Mouse (Mus musculus) midbrain, embryonic 13.5 days (tissue): ENCODE measurements around the gene Stra6. TPM values are rescaled to one million over a fixed set of nuclear protein-coding genes. Genes with fewer than 3 reads are reported as not detected.

Source experiments
- ATAC-seq: fragments of 200-750 bp; cut with Nextera tagmentation; 2 replicates; pipeline ENCODE4 v1.8.0; 2017; ENCODE audit warnings: mild to moderate bottlenecking, moderate TSS enrichment, moderate library complexity
- H3K27ac ChIP-seq: fragments of 300-500 bp; sonication (generic); 2 replicates; pipeline ENCODE4 v1.5.1; 2015; ENCODE audit warnings: inconsistent platforms, mild to moderate bottlenecking, moderate library complexity
- H3K27me3 ChIP-seq: fragments of 300-500 bp; sonication (generic); 2 replicates; pipeline ENCODE4 v1.6.1; 2015; ENCODE audit warnings: mild to moderate bottlenecking, inconsistent platforms
- H3K36me3 ChIP-seq: fragments of 300-500 bp; sonication (generic); 2 replicates; pipeline ENCODE4 v1.6.1; 2015; ENCODE audit warnings: mild to moderate bottlenecking, inconsistent platforms
- H3K4me1 ChIP-seq: fragments of 300-500 bp; sonication (generic); replicated peaks from 2 replicates; pipeline ENCODE4 v1.6.1; 2015; ENCODE audit warnings: inconsistent platforms
- H3K4me2 ChIP-seq: fragments of 300-500 bp; sonication (generic); replicated peaks from 2 replicates; pipeline ENCODE4 v1.6.1; 2015; ENCODE audit warnings: moderate library complexity, mild to moderate bottlenecking, inconsistent platforms
- H3K4me3 ChIP-seq: fragments of 300-500 bp; sonication (generic); replicated peaks from 2 replicates; pipeline ENCODE4 v1.5.1; 2015; ENCODE audit warnings: mild to moderate bottlenecking, inconsistent platforms
- H3K9ac ChIP-seq: fragments of 300-500 bp; sonication (generic); replicated peaks from 2 replicates; pipeline ENCODE4 v1.6.1; 2015; ENCODE audit warnings: mild to moderate bottlenecking, inconsistent platforms
- H3K9me3 ChIP-seq: fragments of 300-500 bp; sonication (generic); 2 replicates; pipeline ENCODE4 v1.6.1; 2016; ENCODE audit warnings: mild to moderate bottlenecking, inconsistent platforms
- WGBS: fragments of 180-500 bp; shearing (Covaris S2); methylation state at CpG from one replicate; pipeline ENCODE4 v1.1.7; 2015; 5-methylcytosine and 5-hydroxymethylcytosine counted together
- polyA plus RNA-seq: library from polyadenylated mRNA; unstranded; fragments of >200 nt; fragmentation: Nextera tagmentation; extraction: Ambion mirVana; gene quantifications from 2 replicates; pipeline ENCODE4 v1.2.1, GENCODE M21; 2015

The Stra6 gene
- polyA plus RNA-seq = 8.1 and 9.9 TPM in 2 replicates

DNA sequence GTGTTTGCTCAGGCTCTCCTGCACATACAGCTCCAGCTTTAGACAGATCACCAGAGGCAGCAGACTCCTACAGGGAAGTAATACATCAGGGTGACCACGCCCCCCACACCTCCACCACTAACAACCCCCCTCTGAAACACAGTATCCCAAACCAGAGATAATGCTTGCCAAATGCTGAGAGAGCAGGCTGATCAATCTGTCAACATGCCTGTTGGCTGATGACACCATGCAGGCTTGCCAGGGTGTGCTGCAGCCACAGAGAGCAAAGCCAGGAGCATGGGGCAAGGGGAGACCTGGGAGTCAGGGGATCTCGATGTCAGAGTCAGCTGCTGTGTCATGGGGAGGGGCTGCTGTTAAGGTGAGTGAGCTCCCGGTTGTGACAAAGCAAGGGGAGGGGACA, at the start of gene Stra6:
Gene Stra6 (plus strand): TSS at position 258 of the 400 bp plus-strand sequence.
- Histone ChIP-seq H3K27me3 (no peaks in the 10 kb centered on the region; the same call in 1 of the 2 replicates), H3K9ac (0 out of 2 replicates have a peak within 1 kb of the TSS, but pooled peaks have one; percentile 12), H3K4me3 (no peak within 1 kb of the TSS), H3K4me1 (peaks cover 86% of the 10 kb centered on the region), H3K4me2 (no peak within 1 kb of the TSS), H3K36me3 (no peaks in the 10 kb centered on the region), H3K27ac (peak within 1 kb of the TSS; percentile 89), H3K9me3 (no peaks in the 10 kb centered on the region)
- WGBS = 38% methylated on average over 3 of the region's 3 CpGs
- no peak for ATAC-seq

DNA sequence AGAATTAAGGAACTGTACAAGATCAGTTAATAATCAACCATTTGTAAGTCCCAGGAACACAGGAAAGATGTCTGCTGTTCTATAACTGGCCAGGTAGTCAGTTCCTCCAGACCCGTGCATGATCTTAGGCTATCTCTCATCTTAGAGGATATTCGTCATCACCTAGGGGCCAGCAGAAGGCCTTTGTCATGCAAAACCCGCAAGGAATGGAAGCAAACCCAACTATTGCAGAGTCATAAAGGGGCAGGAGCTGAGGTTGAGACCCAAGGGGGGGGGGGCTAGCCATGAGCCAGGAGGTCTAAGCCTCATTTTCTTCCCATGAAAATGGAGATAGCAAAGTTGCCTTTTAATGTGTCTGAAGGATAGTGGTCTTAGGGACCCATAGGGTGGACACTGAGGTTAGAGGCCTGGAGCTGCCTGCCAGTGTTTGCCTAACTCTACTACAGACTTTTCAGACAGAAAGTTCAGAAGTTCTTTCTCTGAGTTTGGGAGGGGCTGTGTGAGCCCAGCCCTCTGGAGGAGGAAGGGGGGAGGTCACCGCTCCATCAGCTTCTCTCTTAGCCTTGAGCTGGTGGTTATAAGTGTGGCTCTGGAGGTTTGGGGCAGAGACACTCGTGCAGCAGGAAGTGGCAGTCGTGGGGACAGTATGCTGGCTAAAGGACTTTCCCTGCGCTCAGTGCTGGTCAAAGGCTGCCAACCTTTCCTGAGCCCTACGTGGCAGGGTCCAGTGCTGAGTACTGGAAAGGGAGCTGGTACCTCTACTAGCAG, 49.0 kb upstream of the Stra6 start:
- Histone ChIP-seq H3K9ac (no peak overlapping the region), H3K4me1 (peaks cover 1% of the 10 kb centered on the region; the same call in 1 of the 2 replicates), H3K9me3 (no peaks in the 10 kb centered on the region), H3K36me3 (no peaks in the 10 kb centered on the region), H3K4me3 (no peak overlapping the region), H3K27me3 (no peaks in the 10 kb centered on the region), H3K27ac (no peak overlapping the region), H3K4me2 (no peak overlapping the region)
- no peak for ATAC-seq
- 65% methylated on average over 8 of the region's 8 CpGs for WGBS

DNA sequence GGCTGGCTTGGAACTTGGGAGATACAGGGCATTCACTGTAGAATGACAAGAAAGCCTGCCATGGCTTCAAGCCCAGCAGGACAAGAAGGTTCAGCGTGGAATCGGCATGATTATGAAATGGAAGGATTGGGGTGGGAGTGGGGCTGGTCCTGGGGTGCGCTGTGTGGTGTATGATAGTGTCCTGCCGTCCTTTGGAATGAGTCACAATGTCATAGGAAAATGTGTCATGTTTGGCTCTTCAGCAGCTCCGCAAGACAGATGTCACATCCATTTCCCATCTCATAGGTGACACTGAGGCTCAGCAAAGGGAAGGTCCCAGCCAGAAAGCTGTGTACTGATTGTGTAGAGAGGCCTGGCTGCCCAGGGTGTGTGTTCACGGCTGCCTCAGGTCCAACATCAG, 47.7 kb upstream of the Stra6 start:
- Histone ChIP-seq H3K36me3 (no peaks in the 10 kb centered on the region), H3K4me3 (no peak overlapping the region), H3K27me3 (no peaks in the 10 kb centered on the region; the same call in 1 of the 2 replicates), H3K27ac (no peak overlapping the region), H3K4me2 (no peak overlapping the region), H3K9ac (no peak overlapping the region), H3K4me1 (no peaks in the 10 kb centered on the region), H3K9me3 (no peaks in the 10 kb centered on the region)
- ATAC-seq = no peak
- 89% methylated on average over 6 of the region's 6 CpGs for WGBS

DNA sequence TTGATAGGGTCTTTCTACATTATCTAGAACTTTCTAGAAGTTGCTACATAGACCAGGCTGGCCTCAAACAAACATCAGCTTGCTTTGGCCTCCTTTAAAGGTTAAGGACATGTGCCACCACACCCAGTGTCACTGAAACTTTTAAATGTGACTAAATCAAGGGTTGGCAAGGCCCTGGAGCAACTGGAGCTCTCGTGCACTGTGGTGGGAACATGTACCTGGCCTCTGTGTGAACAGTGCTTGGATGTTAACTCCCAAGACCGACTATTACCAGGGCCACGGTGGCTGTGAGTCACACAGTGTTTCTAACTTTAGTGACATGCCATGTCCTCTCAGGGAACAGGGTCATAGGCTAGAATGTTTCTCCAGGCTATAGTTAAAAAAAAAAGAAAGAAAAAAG, 46.6 kb upstream of the Stra6 start:
- no peak overlapping the region for H3K9ac ChIP-seq
- WGBS = 82% methylated on average over 3 of the region's 3 CpGs
- no peak for ATAC-seq
- no peaks in the 10 kb centered on the region for H3K36me3 ChIP-seq
- H3K9me3 ChIP-seq = no peaks in the 10 kb centered on the region
- no peaks in the 10 kb centered on the region; the same call in 1 of the 2 replicates for H3K27me3 ChIP-seq
- H3K27ac ChIP-seq = no peak overlapping the region
- no peaks in the 10 kb centered on the region for H3K4me1 ChIP-seq
- H3K4me3 ChIP-seq = no peak overlapping the region
- H3K4me2 ChIP-seq = no peak overlapping the region

DNA sequence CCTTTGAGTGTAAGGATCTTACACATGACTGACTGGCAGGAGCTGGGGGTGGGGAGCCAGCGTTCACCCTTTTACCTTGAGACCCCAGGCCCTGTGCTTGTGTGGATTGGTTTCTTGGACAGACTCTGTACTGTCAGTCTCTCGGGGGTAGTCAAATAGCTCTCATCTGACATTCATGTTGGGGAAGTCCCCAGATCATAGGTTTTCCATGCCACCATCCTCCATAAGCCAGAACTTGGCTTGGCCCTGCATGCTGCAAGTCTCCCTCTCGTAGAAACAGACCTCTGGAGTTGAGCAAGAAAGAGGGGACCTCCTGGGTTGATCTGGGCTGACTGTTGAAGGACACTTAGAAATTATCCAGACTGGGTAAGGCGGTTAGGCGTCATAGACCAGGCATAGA, 45.2 kb upstream of the Stra6 start:
- Histone ChIP-seq H3K4me2 (no peak overlapping the region), H3K4me3 (no peak overlapping the region), H3K27me3 (no peaks in the 10 kb centered on the region; the same call in 1 of the 2 replicates), H3K4me1 (no peaks in the 10 kb centered on the region), H3K27ac (no peak overlapping the region), H3K9me3 (no peaks in the 10 kb centered on the region), H3K36me3 (no peaks in the 10 kb centered on the region), H3K9ac (no peak overlapping the region)
- ATAC-seq = no peak
- 88% methylated on average over 5 of the region's 5 CpGs for WGBS

DNA sequence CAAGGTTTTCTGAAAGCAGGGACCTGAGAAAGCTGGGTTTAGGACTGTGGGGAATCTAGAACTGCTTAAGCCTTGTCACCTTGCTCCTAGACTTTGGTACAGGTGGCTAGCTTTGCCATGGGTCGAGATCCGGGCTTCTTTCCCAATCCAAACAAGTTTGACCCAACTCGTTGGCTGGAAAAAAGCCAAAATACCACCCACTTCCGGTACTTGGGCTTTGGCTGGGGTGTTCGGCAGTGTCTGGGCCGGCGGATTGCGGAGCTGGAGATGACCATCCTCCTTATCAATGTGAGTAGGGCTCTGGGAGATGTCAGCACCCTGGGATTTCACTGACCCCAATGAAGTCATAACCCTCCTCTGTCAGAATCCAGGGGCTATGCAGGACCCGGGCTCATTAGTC, 37.6 kb upstream of the Stra6 start:
- Histone ChIP-seq H3K36me3 (no peaks in the 10 kb centered on the region), H3K9ac (no peak overlapping the region), H3K27me3 (no peaks in the 10 kb centered on the region; the same call in 1 of the 2 replicates), H3K27ac (no peak overlapping the region), H3K4me1 (no peaks in the 10 kb centered on the region), H3K4me3 (no peak overlapping the region), H3K9me3 (no peaks in the 10 kb centered on the region), H3K4me2 (no peak overlapping the region)
- WGBS = 89% methylated on average over 9 of the region's 9 CpGs
- ATAC-seq = no peak

DNA sequence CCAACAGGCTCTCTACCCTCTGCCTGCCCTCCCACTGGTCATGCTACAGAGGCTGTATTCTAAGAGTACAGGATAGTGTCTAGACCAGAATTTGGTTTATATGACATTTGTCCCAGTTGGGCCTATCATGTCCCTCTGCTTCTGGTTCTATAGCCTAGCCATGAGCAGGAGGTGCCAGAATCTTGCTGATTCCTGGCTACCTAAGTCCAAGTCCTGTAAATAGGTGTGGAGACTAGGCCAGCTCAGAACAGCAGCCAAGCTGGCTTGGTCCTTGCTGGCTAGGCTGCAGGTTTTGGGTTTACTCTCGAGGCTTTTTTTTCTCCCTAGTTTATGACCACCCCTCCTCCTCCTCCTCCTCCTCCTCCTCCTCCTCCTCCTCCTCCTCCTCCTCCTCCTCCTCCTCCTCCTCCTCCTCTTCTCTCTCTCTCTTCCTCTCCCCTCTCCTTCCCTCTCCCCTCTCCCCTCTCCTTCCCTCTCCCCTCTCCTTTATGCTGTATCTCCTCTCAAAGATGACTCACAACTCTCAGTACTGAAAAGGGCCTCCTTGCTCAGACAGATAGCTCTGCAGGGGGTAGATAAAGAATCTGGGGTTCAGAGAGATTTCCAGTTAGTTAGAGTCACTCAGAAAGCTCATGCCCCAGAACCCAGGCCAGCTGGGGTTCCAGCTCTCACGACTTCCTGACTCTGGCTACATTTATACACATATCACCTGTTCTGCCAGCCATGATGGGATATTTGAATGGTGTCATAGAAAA, 36.0 kb upstream of the Stra6 start:
- Histone ChIP-seq H3K36me3 (no peaks in the 10 kb centered on the region), H3K4me3 (no peak overlapping the region), H3K9me3 (no peaks in the 10 kb centered on the region), H3K4me2 (no peak overlapping the region), H3K4me1 (no peaks in the 10 kb centered on the region), H3K9ac (no peak overlapping the region), H3K27ac (no peak overlapping the region), H3K27me3 (no peaks in the 10 kb centered on the region; the same call in 1 of the 2 replicates)
- 56% methylated on average over 2 of the region's 2 CpGs for WGBS
- ATAC-seq = no peak

DNA sequence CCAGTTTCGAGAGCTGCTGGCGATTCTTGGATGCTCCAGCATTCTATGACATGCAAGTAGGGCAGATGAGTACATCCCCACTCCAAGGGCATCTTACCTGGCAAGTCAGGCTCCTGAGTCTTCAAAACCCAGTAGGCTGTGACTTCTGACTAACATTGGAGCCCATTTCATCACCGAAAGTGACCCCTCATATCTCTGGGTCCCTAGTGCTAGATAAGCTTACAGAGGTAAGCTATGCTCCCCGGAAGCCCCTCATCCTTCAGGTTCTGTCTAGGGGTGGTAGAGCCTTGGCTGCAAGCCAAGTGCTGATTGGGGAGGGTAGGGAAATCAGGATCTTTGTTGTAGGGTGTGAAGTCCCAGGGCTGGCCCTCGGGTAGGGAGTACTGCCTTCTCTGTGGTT, 34.7 kb upstream of the Stra6 start:
- Histone ChIP-seq H3K4me2 (no peak overlapping the region), H3K27me3 (no peaks in the 10 kb centered on the region; the same call in none of the 2 replicates), H3K4me1 (no peaks in the 10 kb centered on the region), H3K27ac (no peak overlapping the region), H3K9me3 (no peaks in the 10 kb centered on the region), H3K4me3 (no peak overlapping the region), H3K36me3 (no peaks in the 10 kb centered on the region), H3K9ac (no peak overlapping the region)
- WGBS = 83% methylated on average over 5 of the region's 5 CpGs
- ATAC-seq = no peak

DNA sequence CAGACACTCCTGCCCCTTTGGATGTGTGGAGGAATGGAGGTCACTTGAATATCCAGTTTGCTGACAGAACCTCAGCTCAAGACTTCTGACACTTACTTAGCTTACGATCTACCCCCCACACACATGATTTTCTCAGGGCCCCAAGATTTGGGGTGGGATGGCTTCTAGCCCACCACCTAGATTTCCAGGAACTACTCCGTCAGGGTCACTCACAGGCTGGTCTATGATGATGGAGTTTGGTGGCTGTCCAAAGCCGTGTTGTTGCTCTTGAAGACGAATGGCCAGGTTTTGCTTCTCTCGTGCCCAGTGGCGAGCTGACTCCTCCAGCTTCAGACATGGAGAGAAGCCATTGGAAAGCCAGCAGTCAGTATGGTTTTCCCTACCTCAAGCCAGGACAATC, 34.0 kb upstream of the Stra6 start:
- no peaks in the 10 kb centered on the region for H3K36me3 ChIP-seq
- no peak overlapping the region for H3K27ac ChIP-seq
- no peaks in the 10 kb centered on the region for H3K4me1 ChIP-seq
- H3K9ac ChIP-seq = no peak overlapping the region
- no peak overlapping the region for H3K4me2 ChIP-seq
- 92% methylated on average over 6 of the region's 6 CpGs for WGBS
- H3K4me3 ChIP-seq = no peak overlapping the region
- no peaks in the 10 kb centered on the region; the same call in none of the 2 replicates for H3K27me3 ChIP-seq
- no peaks in the 10 kb centered on the region for H3K9me3 ChIP-seq
- ATAC-seq = no peak

DNA sequence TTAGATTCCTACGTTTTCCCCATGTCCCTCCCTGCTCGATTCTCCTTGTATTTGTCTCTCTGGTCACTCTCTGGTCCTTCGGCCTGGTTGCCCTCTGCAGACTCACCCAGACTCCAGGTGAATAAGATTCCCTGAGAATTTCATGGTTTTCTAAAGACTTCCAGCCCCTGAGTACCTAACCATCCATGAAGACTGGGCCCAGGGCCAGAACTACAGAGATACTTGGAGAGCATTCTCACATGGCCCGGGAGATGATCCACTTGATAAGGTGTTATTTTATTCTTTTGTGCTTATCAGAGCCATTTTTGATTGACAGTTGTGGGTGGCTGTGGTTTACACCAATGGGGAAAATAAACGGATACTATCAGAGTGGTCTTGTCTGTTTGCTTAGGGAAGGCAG, 31.7 kb upstream of the Stra6 start:
- Histone ChIP-seq H3K4me3 (no peak overlapping the region), H3K27me3 (peaks cover 5% of the 10 kb centered on the region), H3K4me2 (no peak overlapping the region), H3K9ac (no peak overlapping the region), H3K4me1 (no peaks in the 10 kb centered on the region), H3K36me3 (no peaks in the 10 kb centered on the region), H3K9me3 (no peaks in the 10 kb centered on the region), H3K27ac (no peak overlapping the region)
- WGBS = 82% methylated on average over 5 of the region's 5 CpGs
- ATAC-seq = no peak

DNA sequence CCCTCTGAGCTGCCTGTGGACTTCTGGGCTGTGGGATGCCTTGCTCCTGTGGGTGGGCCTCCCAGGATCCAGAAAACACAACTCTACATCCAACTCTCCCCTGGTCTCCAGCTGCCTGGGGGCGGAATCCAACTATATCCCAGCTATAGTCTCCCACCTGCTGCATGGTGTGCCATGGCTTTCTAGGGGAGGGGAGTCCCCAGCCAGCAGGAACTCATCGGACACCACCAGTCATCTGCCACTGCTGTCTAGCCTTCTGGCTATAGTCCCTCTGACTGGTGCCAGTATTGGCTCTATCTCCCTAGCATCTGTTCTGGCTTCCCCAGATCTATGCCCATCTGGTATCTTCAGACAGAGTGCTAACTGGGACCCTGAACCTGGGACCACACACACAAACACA, 28.1 kb upstream of the Stra6 start:
- H3K36me3 ChIP-seq = no peaks in the 10 kb centered on the region
- ATAC-seq = no peak
- H3K27me3 ChIP-seq = peaks cover 19% of the 10 kb centered on the region
- WGBS = 86% methylated on average over 2 of the region's 2 CpGs
- H3K4me1 ChIP-seq = peaks cover 24% of the 10 kb centered on the region
- H3K27ac ChIP-seq = no peak overlapping the region
- H3K9ac ChIP-seq = no peak overlapping the region
- no peaks in the 10 kb centered on the region for H3K9me3 ChIP-seq
- H3K4me2 ChIP-seq = no peak overlapping the region
- H3K4me3 ChIP-seq = no peak overlapping the region

DNA sequence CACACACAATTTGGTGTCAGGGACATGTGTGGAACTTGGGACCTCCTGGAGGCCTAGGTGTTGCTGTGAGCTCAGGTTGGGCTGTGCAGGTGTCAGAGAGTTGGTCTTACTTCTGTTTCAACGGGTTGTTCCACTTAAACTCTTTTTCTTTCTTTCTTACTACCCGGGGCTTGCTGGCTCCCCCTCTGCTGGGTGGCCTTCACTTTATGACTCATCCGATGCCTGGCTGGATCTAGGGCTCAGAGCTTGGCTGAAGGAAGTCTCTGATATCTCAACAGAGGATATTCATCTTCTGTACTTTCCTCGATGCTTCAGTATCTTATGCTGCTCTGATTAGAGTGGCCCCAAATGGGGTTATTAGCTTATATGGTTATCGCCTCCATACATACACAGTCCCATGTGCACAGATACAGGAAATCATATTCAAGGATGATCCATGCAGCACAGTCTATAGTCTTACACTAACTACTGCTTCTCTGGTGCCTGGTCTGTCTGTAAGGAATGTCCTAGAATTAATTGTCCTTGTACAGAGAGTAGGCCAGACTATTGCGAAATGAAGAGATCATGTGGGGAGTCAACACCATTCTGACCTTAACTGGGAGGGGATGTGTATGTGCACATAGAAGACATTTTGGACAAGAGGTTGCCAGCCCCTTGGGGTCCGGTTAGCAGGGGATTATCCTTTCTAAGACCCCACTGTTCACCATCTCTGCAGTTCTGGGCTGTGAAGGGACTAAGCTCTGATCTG, 27.5 kb upstream of the Stra6 start:
- WGBS = 78% methylated on average over 7 of the region's 7 CpGs
- Histone ChIP-seq H3K4me3 (no peak overlapping the region), H3K9ac (no peak overlapping the region), H3K9me3 (no peaks in the 10 kb centered on the region), H3K27ac (no peak overlapping the region), H3K4me1 (peaks cover 30% of the 10 kb centered on the region), H3K27me3 (peaks cover 19% of the 10 kb centered on the region), H3K36me3 (no peaks in the 10 kb centered on the region), H3K4me2 (no peak overlapping the region)
- no peak for ATAC-seq
